Mouse (Mus musculus) lung, adult 2 months (tissue): Measurements from ENCODE around the gene Kif1a.

Experiments
- CTCF ChIP-seq: fragments of 200-500 bp; IDR thresholded peaks from 2 replicates; pipeline ENCODE4 v1.5.1; 2011; ENCODE audit warnings: mild to moderate bottlenecking, low read length, control low read depth; ENCODE audit not compliant: insufficient read depth
- POLR2A ChIP-seq: fragments of 200-500 bp; IDR thresholded peaks from 2 replicates; pipeline ENCODE4 v1.6.1; 2011; ENCODE audit warnings: low read depth, mild to moderate bottlenecking, control low read depth, low read length, borderline replicate concordance; ENCODE audit errors: extremely low read depth

- TF ChIP-seq CTCF = peak; percentile 70
- TF ChIP-seq POLR2A = no peak
Measured at GRCm38 (mm10) chr1:93128710-93129349, 27.1 kb upstream of the Kif1a start.
